Mouse (Mus musculus) megakaryocyte, embryonic 14.5 days (primary cell): ENCODE measurements around the gene Gstm4.

Source experiments
- FLI1 ChIP-seq: IDR thresholded peaks from 2 replicates; pipeline ENCODE4 v1.6.1; 2012; ENCODE audit warnings: low read length, inconsistent platforms, mixed read lengths
- GATA1 ChIP-seq: IDR thresholded peaks from 3 replicates; pipeline ENCODE4 v1.6.1; 2012; ENCODE audit warnings: mixed read lengths, low read length, inconsistent platforms, borderline replicate concordance

DNA sequence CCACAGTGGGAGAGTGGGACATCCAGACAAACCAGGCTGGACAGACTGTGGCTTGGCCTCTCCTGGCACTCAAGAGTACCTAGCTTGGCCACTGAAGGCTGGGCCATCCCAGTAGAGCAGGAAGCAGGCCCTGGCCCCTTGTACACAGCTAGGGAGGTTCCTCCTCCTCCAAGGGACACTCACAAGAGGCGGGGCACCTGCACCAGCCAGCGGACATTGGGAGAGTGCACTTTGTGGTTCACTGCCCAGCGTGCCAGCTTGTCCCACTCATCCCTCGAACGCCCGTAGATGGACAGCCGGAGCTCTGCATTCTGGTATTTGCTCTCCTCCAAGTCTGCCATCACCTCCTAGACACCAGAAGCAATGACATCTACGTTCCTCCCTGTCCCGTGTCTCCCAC is 32.1 kb upstream of the Gstm4 start:
- TF ChIP-seq GATA1 (no peak), FLI1 (no peak)
